Mouse (Mus musculus): ENCODE data around the gene Tbc1d22a. TPM values are rescaled to one million over a fixed set of nuclear protein-coding genes. Genes with fewer than 3 reads are reported as not detected.

The Tbc1d22a gene
- polyA plus RNA-seq, 1 experiment from 2014 or later, result 15.3 TPM

DNA sequence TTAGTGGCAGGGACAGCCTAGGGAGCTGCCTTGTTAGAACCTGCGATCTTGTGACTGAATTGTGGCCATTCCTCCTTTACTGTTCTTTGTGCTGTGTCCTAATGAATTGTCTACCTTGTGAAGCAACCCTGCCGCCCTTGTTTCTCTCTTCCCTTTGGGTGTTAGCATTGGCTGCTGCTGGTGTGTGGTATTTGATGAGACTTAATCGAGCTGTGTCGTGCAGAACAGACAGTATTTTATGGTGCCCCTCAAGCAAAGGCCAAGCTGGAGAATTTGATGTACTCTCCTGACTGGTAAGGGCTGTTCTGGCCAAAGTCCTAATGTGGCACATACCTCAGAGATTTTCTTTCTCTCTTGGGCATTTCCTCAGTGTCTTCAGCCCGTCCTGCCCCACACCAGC is 12.0 kb downstream of the Tbc1d22a start:
- H3K9ac ChIP-seq (ENCODE audit: low read depth, low read length), result no peak overlapping the region
- no peak for ATAC-seq
- TF ChIP-seq CTCF (IDR thresholded peaks at IDR 0.05; ENCODE audit: low read depth), result no peak
- H3K36me3 ChIP-seq (ENCODE audit: control insufficient read depth, insufficient read depth), result 0 out of 2 replicates have a peak, but pooled peaks cover under 1% of the 10 kb centered on the region
- no peaks in the 10 kb centered on the region for H3K27me3 ChIP-seq (replicated peaks; ENCODE audit: control insufficient read depth, insufficient read depth, low read length)
- H3K4me3 ChIP-seq (ENCODE audit: low read depth, low read length), result no peak overlapping the region
- no peak overlapping the region for H3K4me2 ChIP-seq (replicated peaks; ENCODE audit: low read depth)
- H3K27ac ChIP-seq (ENCODE audit: low read depth, low read length), result no peak overlapping the region
- H3K9me3 ChIP-seq (ENCODE audit: control insufficient read depth), result no peaks in the 10 kb centered on the region
- 67% methylated on average over 5 of the region's 5 CpGs for WGBS
- H3K4me1 ChIP-seq (replicated peaks; ENCODE audit: control insufficient read depth, insufficient read depth, low read length), result no peaks in the 10 kb centered on the region

DNA sequence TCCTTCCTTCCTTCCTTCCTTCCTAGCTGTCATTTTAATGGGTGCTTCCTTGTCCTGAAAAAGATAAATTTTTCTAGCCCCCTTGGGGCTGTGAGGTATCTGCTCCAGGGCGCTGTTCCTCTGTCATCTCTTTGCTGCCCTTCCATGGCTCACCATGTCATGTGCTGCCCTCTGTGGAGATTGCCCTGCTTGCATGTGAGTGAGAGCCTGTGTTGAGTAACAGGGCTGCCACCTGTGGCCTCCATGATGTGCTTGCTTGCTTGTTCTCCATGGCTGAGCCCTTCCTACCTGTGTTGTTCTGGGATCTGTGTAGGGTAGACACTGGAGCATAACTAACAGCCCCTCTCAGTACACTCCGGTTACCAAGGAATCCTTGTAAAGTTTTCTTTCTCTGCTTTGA is 12.7 kb downstream of the Tbc1d22a start:
- H3K36me3 ChIP-seq (ENCODE audit: control insufficient read depth, insufficient read depth), result 0 out of 2 replicates have a peak, but pooled peaks cover 4% of the 10 kb centered on the region
- no peak overlapping the region for H3K9ac ChIP-seq (ENCODE audit: low read depth, low read length)
- 0 out of 2 replicates have a peak, but pooled peaks have one; percentile 25 for TF ChIP-seq CTCF (IDR thresholded peaks at IDR 0.05; ENCODE audit: low read depth)
- H3K4me1 ChIP-seq (replicated peaks; ENCODE audit: control insufficient read depth, insufficient read depth, low read length), result no peaks in the 10 kb centered on the region
- no peak overlapping the region for H3K27ac ChIP-seq (ENCODE audit: low read depth, low read length)
- WGBS, result 91% methylated on average over 2 of the region's 2 CpGs
- no peak overlapping the region for H3K4me3 ChIP-seq (ENCODE audit: low read depth, low read length)
- H3K4me2 ChIP-seq (replicated peaks; ENCODE audit: low read depth), result no peak overlapping the region
- no peaks in the 10 kb centered on the region for H3K9me3 ChIP-seq (ENCODE audit: control insufficient read depth)
- ATAC-seq, result no peak; the same call in 1 of the 2 replicates
- no peaks in the 10 kb centered on the region for H3K27me3 ChIP-seq (replicated peaks; ENCODE audit: control insufficient read depth, insufficient read depth, low read length)

- Histone ChIP-seq H3K4me2 (replicated peaks; ENCODE audit: low read depth) (no peak overlapping the region), H3K27ac (ENCODE audit: low read depth, low read length) (no peak overlapping the region), H3K4me1 (replicated peaks; ENCODE audit: control insufficient read depth, insufficient read depth, low read length) (no peaks in the 10 kb centered on the region), H3K36me3 (ENCODE audit: control insufficient read depth, insufficient read depth) (0 out of 2 replicates have a peak, but pooled peaks cover 4% of the 10 kb centered on the region), H3K4me3 (ENCODE audit: low read depth, low read length) (no peak overlapping the region), H3K9ac (ENCODE audit: low read depth, low read length) (no peak overlapping the region), H3K27me3 (replicated peaks; ENCODE audit: control insufficient read depth, insufficient read depth, low read length) (no peaks in the 10 kb centered on the region), H3K9me3 (ENCODE audit: control insufficient read depth) (no peaks in the 10 kb centered on the region)
- WGBS, result 39% methylated on average over 3 of the region's 3 CpGs
- peak; percentile 88 for TF ChIP-seq CTCF (IDR thresholded peaks at IDR 0.05; ENCODE audit: low read depth)
- peak; percentile 20 for ATAC-seq
Observed at GRCm38 (mm10) chr15:86228186-86228585, 13.9 kb downstream of the Tbc1d22a start.

- H3K36me3 ChIP-seq (ENCODE audit: control insufficient read depth, insufficient read depth), result 0 out of 2 replicates have a peak, but pooled peaks cover 4% of the 10 kb centered on the region
- no peak for ATAC-seq
- H3K4me2 ChIP-seq (replicated peaks; ENCODE audit: low read depth), result no peak overlapping the region
- no peaks in the 10 kb centered on the region for H3K9me3 ChIP-seq (ENCODE audit: control insufficient read depth)
- H3K9ac ChIP-seq (ENCODE audit: low read depth, low read length), result no peak overlapping the region
- H3K4me1 ChIP-seq (replicated peaks; ENCODE audit: control insufficient read depth, insufficient read depth, low read length), result no peaks in the 10 kb centered on the region
- WGBS, result 86% methylated on average over 8 of the region's 8 CpGs
- no peak overlapping the region for H3K27ac ChIP-seq (ENCODE audit: low read depth, low read length)
- no peak overlapping the region for H3K4me3 ChIP-seq (ENCODE audit: low read depth, low read length)
- no peaks in the 10 kb centered on the region for H3K27me3 ChIP-seq (replicated peaks; ENCODE audit: control insufficient read depth, insufficient read depth, low read length)
- no peak for TF ChIP-seq CTCF (IDR thresholded peaks at IDR 0.05; ENCODE audit: low read depth)
Observed at GRCm38 (mm10) chr15:86229088-86229487, 14.8 kb downstream of the Tbc1d22a start.

DNA sequence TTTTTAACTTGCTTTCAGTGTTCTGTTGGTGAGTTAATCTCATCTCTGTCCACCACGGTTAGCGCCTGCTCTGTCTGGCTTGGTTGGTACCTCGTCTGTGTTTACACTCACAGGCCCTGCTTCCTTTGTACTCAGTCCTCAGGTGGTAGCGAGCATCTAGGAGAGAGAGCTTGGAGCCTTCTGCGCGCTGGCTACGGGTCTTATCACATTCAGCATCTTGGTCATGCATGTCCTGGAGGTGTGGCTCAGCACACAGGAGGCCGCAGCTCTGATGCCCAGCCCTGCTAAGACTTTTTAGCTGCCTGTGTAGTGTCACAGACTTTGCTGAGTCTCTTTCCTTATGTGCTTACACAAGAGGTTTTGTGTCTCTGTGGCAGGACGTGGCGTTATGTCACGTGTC is 15.4 kb downstream of the Tbc1d22a start:
- no peaks in the 10 kb centered on the region for H3K4me1 ChIP-seq (replicated peaks; ENCODE audit: control insufficient read depth, insufficient read depth, low read length)
- 67% methylated on average over 11 of the region's 11 CpGs for WGBS
- H3K27ac ChIP-seq (ENCODE audit: low read depth, low read length), result no peak overlapping the region
- no peak overlapping the region for H3K4me2 ChIP-seq (replicated peaks; ENCODE audit: low read depth)
- 0 out of 2 replicates have a peak, but pooled peaks cover 4% of the 10 kb centered on the region for H3K36me3 ChIP-seq (ENCODE audit: control insufficient read depth, insufficient read depth)
- no peak for ATAC-seq
- no peak overlapping the region for H3K9ac ChIP-seq (ENCODE audit: low read depth, low read length)
- no peak for TF ChIP-seq CTCF (IDR thresholded peaks at IDR 0.05; ENCODE audit: low read depth)
- no peak overlapping the region for H3K4me3 ChIP-seq (ENCODE audit: low read depth, low read length)
- H3K9me3 ChIP-seq (ENCODE audit: control insufficient read depth), result no peaks in the 10 kb centered on the region
- no peaks in the 10 kb centered on the region for H3K27me3 ChIP-seq (replicated peaks; ENCODE audit: control insufficient read depth, insufficient read depth, low read length)

- 77% methylated on average over 1 of the region's 1 CpGs for whole genome bisulfite sequencing
- ATAC-seq, result no peak
- no peak overlapping the region for H3K27ac ChIP-seq (ENCODE audit: low read depth, low read length)
- no peak for TF ChIP-seq CTCF (IDR thresholded peaks at IDR 0.05; ENCODE audit: low read depth)
- H3K9ac ChIP-seq (ENCODE audit: low read depth, low read length), result no peak overlapping the region
- no peaks in the 10 kb centered on the region for H3K27me3 ChIP-seq (replicated peaks; ENCODE audit: control insufficient read depth, insufficient read depth, low read length)
- peaks cover 14% of the 10 kb centered on the region; the same call in 1 of the 2 replicates for H3K36me3 ChIP-seq (ENCODE audit: control insufficient read depth, insufficient read depth)
- no peak overlapping the region for H3K4me2 ChIP-seq (replicated peaks; ENCODE audit: low read depth)
- no peaks in the 10 kb centered on the region for H3K4me1 ChIP-seq (replicated peaks; ENCODE audit: control insufficient read depth, insufficient read depth, low read length)
- no peak overlapping the region for H3K4me3 ChIP-seq (ENCODE audit: low read depth, low read length)
- H3K9me3 ChIP-seq (ENCODE audit: control insufficient read depth), result no peaks in the 10 kb centered on the region
Observed at GRCm38 (mm10) chr15:86231170-86231569, 16.9 kb downstream of the Tbc1d22a start.

All from intestine, postnatal 0 days (tissue).